14 mouse cellular contexts compared by ENCODE assay signal in genomic region chr10:120388966-120389365, GRCm38 (mm10).
DNase-seq lines count a peak whose midpoint lies in the region; ATAC-seq lines count a peak whose summit lies in the region.
"Had no signal": no experiment of that assay in that cellular context is flagged by ENCODE, and none has a peak within 500 bp of the region (broad histone marks: within the 10 kb centered on the region; RNA-seq: fewer than 3 reads in every experiment).

No protein-coding gene starts in this region.

- no peaks in the 10 kb centered on the region for H3K9me3 ChIP-seq in intestine, embryonic 15.5 days
- H3K9me3 ChIP-seq: neural tube, embryonic 12.5 days had no signal

- H3K4me3 ChIP-seq in intestine, embryonic 15.5 days (replicated peaks): no peak overlapping the region
- H3K4me3 ChIP-seq: gastrocnemius, adult 2 months; heart, adult 2 months; neural tube, embryonic 12.5 days had no signal

- DNase-seq in cerebellum, adult 9-10 months: peak; percentile 5
- no peak for DNase-seq in cerebellum, adult 11 months
- DNase-seq in left cerebral cortex, postnatal 4 days: peak; percentile 49
- DNase-seq in left cerebral cortex, postnatal 36 days (ENCODE audit: low spot score in 2 of 2): no peak
- peak; percentile 77 for DNase-seq in kidney, postnatal 10 days
- DNase-seq in spleen, postnatal 36 days (ENCODE audit: low spot score in 2 of 2): no peak
- no peak for DNase-seq in urinary bladder, postnatal 10 days (ENCODE audit: low spot score)
- DNase-seq: gastrocnemius, adult 2 months; heart, adult 2 months; heart, postnatal 10 days; lung, adult 2 months; spleen, adult 18-20 months had no signal

- no peak overlapping the region for H3K4me2 ChIP-seq in intestine, embryonic 15.5 days (replicated peaks)

- H3K4me1 ChIP-seq in intestine, embryonic 15.5 days (replicated peaks): peaks cover 59% of the 10 kb centered on the region

- WGBS in intestine, embryonic 15.5 days: 37% methylated on average over 10 of the region's 10 CpGs

- 0 out of 2 replicates have a peak overlapping the region, but pooled peaks have one; percentile 70 for H3K27ac ChIP-seq in intestine, embryonic 15.5 days
- H3K27ac ChIP-seq: gastrocnemius, adult 2 months; heart, adult 2 months; neural tube, embryonic 12.5 days had no signal

- no peaks in the 10 kb centered on the region for H3K27me3 ChIP-seq in intestine, embryonic 15.5 days (replicated peaks)

- H3K9ac ChIP-seq in intestine, embryonic 15.5 days: no peak overlapping the region
- H3K9ac ChIP-seq: neural tube, embryonic 12.5 days had no signal

- intact Hi-C loops in left cerebral cortex, postnatal 4 days (cut with DNase I): no loop called here
- intact Hi-C loops in left cerebral cortex, postnatal 36 days (cut with DNase I): no loop called here

- H3K36me3 ChIP-seq in intestine, embryonic 15.5 days: no peaks in the 10 kb centered on the region
- H3K36me3 ChIP-seq: neural tube, embryonic 12.5 days had no signal

- no peak for ATAC-seq in intestine, embryonic 15.5 days

Comparison
In these comparisons a context has a peak if more than half of its experiments do, and no peak if none do; other contexts are left out.
1. DNase-seq: peak in cerebellum, adult 9-10 months (single experiment), left cerebral cortex, postnatal 4 days (single experiment) and kidney, postnatal 10 days (single experiment); none in cerebellum, adult 11 months (single experiment), left cerebral cortex, postnatal 36 days (0 of 2), spleen, postnatal 36 days (0 of 2) and urinary bladder, postnatal 10 days (single experiment).